Mouse (Mus musculus) spleen, adult 2 months (tissue): ENCODE data around the gene Wnt6.

Source experiments
- CTCF ChIP-seq: fragments of 200-500 bp; IDR thresholded peaks from 2 replicates; pipeline ENCODE4 v1.5.1; 2011; ENCODE audit warnings: mild to moderate bottlenecking, inconsistent platforms; ENCODE audit not compliant: insufficient read depth, insufficient read length, insufficient replicate concordance; ENCODE audit errors: extremely low read depth
- POLR2A ChIP-seq: fragments of 200-500 bp; IDR thresholded peaks from 2 replicates; pipeline ENCODE4 v1.6.1; 2011; ENCODE audit warnings: low read depth, low read length, inconsistent platforms

GRCm38 (mm10) chr1:74824518-74825302 is 53.0 kb downstream of the Wnt6 start:
- TF ChIP-seq POLR2A, result no peak
- no peak for TF ChIP-seq CTCF
